Mouse (Mus musculus) frontal cortex, postnatal 14 days (tissue): ENCODE data around the gene Cox8c.

ENCODE experiments used
- DNase-seq, 2 experiments: peaks; one replicate each; pipeline ENCODE4 v3.0.0; 2022; ENCODE audit warnings: low spot score in 2 of 2

Gene Cox8c

GRCm38 (mm10) chr12:102899091-102899490 lies at the start of gene Cox8c:
Cox8c (plus strand) TSS chr12:102899316.
- no peak for DNase-seq

GRCm38 (mm10) chr12:102860806-102861205 lies 38.3 kb upstream of the Cox8c start:
- DNase-seq, result no peak

- DNase-seq, result no peak
These were observed 29.3 kb upstream of the Cox8c start for GRCm38 (mm10) chr12:102869802-102870201.

GRCm38 (mm10) chr12:102870527-102870926 lies 28.6 kb upstream of the Cox8c start:
- DNase-seq, result no peak

GRCm38 (mm10) chr12:102877301-102878030 lies 21.6 kb upstream of the Cox8c start:
- peak in 1 of 2 experiments; percentile 23 for DNase-seq

- DNase-seq, result peak; percentile 90 to 92
These were observed 20.9 kb upstream of the Cox8c start, which contains the start of gene Btbd7 for GRCm38 (mm10) chr12:102878031-102878823. Btbd7 (minus strand) TSS chr12:102878471.

GRCm38 (mm10) chr12:102878901-102879300 lies 20.2 kb upstream of the Cox8c start:
- no peak for DNase-seq

GRCm38 (mm10) chr12:102885735-102886134 lies 13.4 kb upstream of the Cox8c start:
- DNase-seq, result peak; percentile 40 to 41

GRCm38 (mm10) chr12:102887366-102887765 lies 11.8 kb upstream of the Cox8c start:
- DNase-seq, result no peak

GRCm38 (mm10) chr12:102888568-102888967 lies 10.5 kb upstream of the Cox8c start:
- no peak for DNase-seq

GRCm38 (mm10) chr12:102908191-102908590 lies 9.1 kb downstream of the Cox8c start:
- no peak for DNase-seq

GRCm38 (mm10) chr12:102916073-102916472 lies 17.0 kb downstream of the Cox8c start:
- no peak for DNase-seq

GRCm38 (mm10) chr12:102929764-102930163 lies 30.6 kb downstream of the Cox8c start:
- no peak for DNase-seq

GRCm38 (mm10) chr12:102930335-102930734 lies 31.2 kb downstream of the Cox8c start:
- no peak for DNase-seq

- no peak for DNase-seq
These were observed 31.7 kb downstream of the Cox8c start for GRCm38 (mm10) chr12:102930789-102931188.

GRCm38 (mm10) chr12:102935892-102936291 lies 36.8 kb downstream of the Cox8c start:
- no peak for DNase-seq

- no peak for DNase-seq
These were observed 46.5 kb downstream of the Cox8c start for GRCm38 (mm10) chr12:102945571-102945970.

- DNase-seq, result no peak
These were observed 48.7 kb downstream of the Cox8c start for GRCm38 (mm10) chr12:102947826-102948225.

- peak; percentile 80 to 82 for DNase-seq
These were observed 49.8 kb downstream of the Cox8c start, which contains the start of gene Unc79 for GRCm38 (mm10) chr12:102948778-102949394. Unc79 (plus strand) TSS chr12:102948859.

GRCm38 (mm10) chr12:102949395-102950208 lies 50.5 kb downstream of the Cox8c start:
- peak; percentile 63 to 65 for DNase-seq
